Mouse (Mus musculus): Measurements from ENCODE around the gene Erv3. TPM values are rescaled to one million over a fixed set of nuclear protein-coding genes. Genes with fewer than 3 reads are reported as not detected.

Gene Erv3
- polyA plus RNA-seq, 1 experiment, result not detected

DNA sequence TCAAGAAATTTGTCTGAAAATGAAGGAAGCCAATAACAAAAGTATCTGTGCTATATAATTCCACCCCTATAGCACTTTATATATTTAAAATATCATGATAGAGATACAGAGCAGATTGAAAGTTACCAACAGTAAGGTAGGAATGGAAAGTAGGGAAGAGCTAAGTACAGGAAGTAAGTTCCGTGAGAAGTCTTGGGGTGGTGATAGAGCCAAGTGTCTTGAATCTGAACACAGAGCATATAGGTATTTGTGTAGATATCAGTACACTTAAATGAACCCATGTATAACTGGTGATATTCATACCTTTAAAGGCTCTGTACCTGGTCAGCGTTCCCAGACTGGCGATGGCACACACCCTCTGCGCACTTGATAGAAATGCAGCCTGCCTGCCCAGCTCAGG lies 9.5 kb downstream of the Erv3 start:
- no peak overlapping the region for H3K27ac ChIP-seq (ENCODE audit: insufficient read depth, low read depth, low read length)
- H3K27me3 ChIP-seq (replicated peaks; ENCODE audit: control insufficient read depth, insufficient read depth, low read length), result no peaks in the 10 kb centered on the region
- no peak for DNase-seq
- 95% methylated on average over 4 of the region's 4 CpGs for WGBS
- H3K4me1 ChIP-seq (ENCODE audit: control insufficient read depth, insufficient read depth, low read length), result no peaks in the 10 kb centered on the region
- H3K4me3 ChIP-seq (ENCODE audit: insufficient read depth, low read depth, low read length), result no peak overlapping the region
- TF ChIP-seq POLR2A (IDR thresholded peaks at IDR 0.05; ENCODE audit: low read depth, low read length) (no peak), CTCF (conservative IDR thresholded peaks at IDR 0.05; ENCODE audit: insufficient read depth, insufficient read length, low read depth, low read length) (no peak)
- H3K36me3 ChIP-seq (ENCODE audit: control insufficient read depth, insufficient read depth, low read length), result no peaks in the 10 kb centered on the region

DNA sequence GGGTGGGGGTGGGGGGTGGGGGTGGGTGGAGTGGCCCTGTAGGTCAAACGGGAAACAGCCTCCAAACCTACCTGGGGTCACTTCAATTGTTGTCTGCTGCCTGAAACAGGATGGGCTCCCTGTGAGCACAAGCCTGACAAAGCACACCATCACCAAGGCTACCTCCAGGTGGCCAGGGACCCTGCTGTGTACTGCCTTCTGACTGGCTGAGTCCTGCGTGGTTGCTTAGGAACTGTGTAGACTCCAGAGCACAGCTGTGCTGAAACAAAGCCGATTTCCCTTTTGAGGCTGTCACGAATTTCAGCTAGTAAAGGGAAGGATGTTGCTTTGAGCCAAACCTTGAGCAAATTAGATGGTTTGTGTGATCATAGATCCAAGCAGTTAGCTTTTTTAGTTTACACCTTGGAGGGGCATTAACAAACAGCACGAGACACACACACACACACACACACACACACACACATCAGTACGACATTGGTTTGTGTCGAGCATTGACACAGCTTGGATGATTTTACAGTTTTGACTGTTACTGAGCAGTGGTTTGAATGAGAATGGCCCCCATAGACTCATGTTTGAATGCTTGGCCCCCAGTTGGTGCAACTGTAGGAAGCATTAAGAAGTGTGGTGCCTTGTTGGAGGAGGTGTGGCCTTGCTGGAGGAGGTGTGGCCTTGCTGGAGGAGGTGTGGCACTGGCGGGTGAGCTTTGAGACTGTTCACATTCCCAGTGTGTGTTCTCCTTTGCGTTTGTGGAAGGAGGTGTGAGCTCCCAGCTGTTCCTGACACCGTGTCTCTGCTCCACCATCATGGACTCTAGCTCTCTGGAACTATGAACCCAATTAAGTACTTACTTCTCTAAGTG lies 11.8 kb downstream of the Erv3 start:
- no peaks in the 10 kb centered on the region for H3K36me3 ChIP-seq (ENCODE audit: control insufficient read depth, insufficient read depth, low read length)
- no peaks in the 10 kb centered on the region for H3K4me1 ChIP-seq (ENCODE audit: control insufficient read depth, insufficient read depth, low read length)
- no peak for TF ChIP-seq POLR2A (IDR thresholded peaks at IDR 0.05; ENCODE audit: low read depth, low read length)
- TF ChIP-seq CTCF (conservative IDR thresholded peaks at IDR 0.05; ENCODE audit: insufficient read depth, insufficient read length, low read depth, low read length), result no peak
- WGBS, result 18% methylated on average over 10 of the region's 10 CpGs
- no peaks in the 10 kb centered on the region for H3K27me3 ChIP-seq (replicated peaks; ENCODE audit: control insufficient read depth, insufficient read depth, low read length)
- peak; percentile 12 for DNase-seq
- H3K4me3 ChIP-seq (ENCODE audit: insufficient read depth, low read depth, low read length), result no peak overlapping the region
- H3K27ac ChIP-seq (ENCODE audit: insufficient read depth, low read depth, low read length), result no peak overlapping the region

GRCm38 (mm10) chr2:131846811-131847210 lies 12.7 kb downstream of the Erv3 start:
- Histone ChIP-seq H3K27ac (ENCODE audit: insufficient read depth, low read depth, low read length) (no peak overlapping the region), H3K4me1 (ENCODE audit: control insufficient read depth, insufficient read depth, low read length) (no peaks in the 10 kb centered on the region), H3K4me3 (ENCODE audit: insufficient read depth, low read depth, low read length) (no peak overlapping the region), H3K36me3 (ENCODE audit: control insufficient read depth, insufficient read depth, low read length) (no peaks in the 10 kb centered on the region), H3K27me3 (replicated peaks; ENCODE audit: control insufficient read depth, insufficient read depth, low read length) (no peaks in the 10 kb centered on the region)
- TF ChIP-seq POLR2A (IDR thresholded peaks at IDR 0.05; ENCODE audit: low read depth, low read length), result no peak
- TF ChIP-seq CTCF (conservative IDR thresholded peaks at IDR 0.05; ENCODE audit: insufficient read depth, insufficient read length, low read depth, low read length), result no peak
- no peak for DNase-seq
- WGBS, result 72% methylated on average over 2 of the region's 2 CpGs

GRCm38 (mm10) chr2:131846132-131846710 lies 13.3 kb downstream of the Erv3 start:
- DNase-seq, result no peak
- Histone ChIP-seq H3K27ac (ENCODE audit: insufficient read depth, low read depth, low read length) (no peak overlapping the region), H3K36me3 (ENCODE audit: control insufficient read depth, insufficient read depth, low read length) (no peaks in the 10 kb centered on the region), H3K4me1 (ENCODE audit: control insufficient read depth, insufficient read depth, low read length) (no peaks in the 10 kb centered on the region), H3K27me3 (replicated peaks; ENCODE audit: control insufficient read depth, insufficient read depth, low read length) (no peaks in the 10 kb centered on the region), H3K4me3 (ENCODE audit: insufficient read depth, low read depth, low read length) (no peak overlapping the region)
- no peak for TF ChIP-seq POLR2A (IDR thresholded peaks at IDR 0.05; ENCODE audit: low read depth, low read length)
- TF ChIP-seq CTCF (conservative IDR thresholded peaks at IDR 0.05; ENCODE audit: insufficient read depth, insufficient read length, low read depth, low read length), result no peak
- WGBS, result 68% methylated on average over 11 of the region's 11 CpGs

- 81% methylated on average over 8 of the region's 8 CpGs for WGBS
Observed at GRCm38 (mm10) chr2:131845671-131846070, 13.9 kb downstream of the Erv3 start.

DNA sequence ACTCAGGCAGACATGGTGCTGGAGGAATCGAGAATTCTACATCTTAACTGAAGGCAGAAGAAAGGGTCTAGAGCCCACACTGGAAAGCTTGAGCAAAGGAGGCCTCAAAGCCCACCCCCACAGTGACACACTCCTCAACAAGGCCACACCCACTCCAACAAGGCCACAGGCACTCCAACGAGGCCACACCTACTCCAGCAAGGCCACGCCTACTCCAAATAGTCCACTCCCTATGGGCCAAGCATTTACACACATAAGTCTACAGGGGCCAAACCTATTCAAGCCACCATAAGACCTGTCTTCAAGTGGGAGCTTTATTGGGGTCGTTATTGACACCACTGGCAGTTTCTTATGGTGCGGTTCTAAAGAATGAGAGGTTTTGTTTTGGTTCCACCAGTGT lies 17.0 kb downstream of the Erv3 start:
- Histone ChIP-seq H3K27me3 (replicated peaks; ENCODE audit: control insufficient read depth, insufficient read depth, low read length) (no peaks in the 10 kb centered on the region), H3K4me1 (ENCODE audit: control insufficient read depth, insufficient read depth, low read length) (no peaks in the 10 kb centered on the region), H3K27ac (ENCODE audit: insufficient read depth, low read depth, low read length) (no peak overlapping the region), H3K36me3 (ENCODE audit: control insufficient read depth, insufficient read depth, low read length) (no peaks in the 10 kb centered on the region), H3K4me3 (ENCODE audit: insufficient read depth, low read depth, low read length) (no peak overlapping the region)
- 83% methylated on average over 5 of the region's 5 CpGs for WGBS
- no peak for TF ChIP-seq POLR2A (IDR thresholded peaks at IDR 0.05; ENCODE audit: low read depth, low read length)
- no peak for TF ChIP-seq CTCF (conservative IDR thresholded peaks at IDR 0.05; ENCODE audit: insufficient read depth, insufficient read length, low read depth, low read length)
- DNase-seq, result no peak

More at GRCm38 (mm10) chr2:131845671-131846070, 13.9 kb downstream of the Erv3 start:
- Histone ChIP-seq H3K36me3 (ENCODE audit: control insufficient read depth, insufficient read depth, low read length) (no peaks in the 10 kb centered on the region), H3K27ac (ENCODE audit: insufficient read depth, low read depth, low read length) (no peak overlapping the region), H3K27me3 (replicated peaks; ENCODE audit: control insufficient read depth, insufficient read depth, low read length) (no peaks in the 10 kb centered on the region), H3K4me1 (ENCODE audit: control insufficient read depth, insufficient read depth, low read length) (no peaks in the 10 kb centered on the region), H3K4me3 (ENCODE audit: insufficient read depth, low read depth, low read length) (no peak overlapping the region)
- TF ChIP-seq POLR2A (IDR thresholded peaks at IDR 0.05; ENCODE audit: low read depth, low read length) (no peak), CTCF (conservative IDR thresholded peaks at IDR 0.05; ENCODE audit: insufficient read depth, insufficient read length, low read depth, low read length) (no peak)
- no peak for DNase-seq

DNA sequence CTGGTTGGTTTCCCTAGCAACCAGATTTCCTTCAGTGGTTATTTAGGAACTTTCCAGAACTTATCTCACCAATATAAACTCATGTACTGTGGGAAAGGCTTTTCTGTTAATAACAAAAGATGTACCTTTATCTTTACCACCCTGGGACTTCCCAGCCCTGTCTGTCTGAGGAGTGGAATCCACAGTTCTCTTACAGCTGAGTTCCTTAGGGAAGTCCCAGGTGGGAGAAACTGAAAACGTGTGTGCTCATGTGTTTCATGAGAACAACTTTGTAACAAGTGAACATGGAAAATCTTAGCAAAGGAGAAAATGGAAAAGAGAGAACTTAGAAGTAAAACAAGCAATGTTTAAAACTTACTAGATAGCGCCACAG lies 18.2 kb downstream of the Erv3 start:
- TF ChIP-seq CTCF (conservative IDR thresholded peaks at IDR 0.05; ENCODE audit: insufficient read depth, insufficient read length, low read depth, low read length) (no peak), POLR2A (IDR thresholded peaks at IDR 0.05; ENCODE audit: low read depth, low read length) (no peak)

More for the DNA sequence above, 18.2 kb downstream of the Erv3 start:
- WGBS, result 71% methylated on average over 2 of the region's 2 CpGs
- Histone ChIP-seq H3K27ac (ENCODE audit: insufficient read depth, low read depth, low read length) (no peak overlapping the region), H3K4me1 (ENCODE audit: control insufficient read depth, insufficient read depth, low read length) (no peaks in the 10 kb centered on the region), H3K27me3 (replicated peaks; ENCODE audit: control insufficient read depth, insufficient read depth, low read length) (no peaks in the 10 kb centered on the region), H3K36me3 (ENCODE audit: control insufficient read depth, insufficient read depth, low read length) (no peaks in the 10 kb centered on the region), H3K4me3 (ENCODE audit: insufficient read depth, low read depth, low read length) (no peak overlapping the region)
- no peak for DNase-seq
